Mouse (Mus musculus) monocyte, adult 5-6 weeks (primary cell): ENCODE results near the gene Baz1a. TPM values are rescaled to one million over a fixed set of nuclear protein-coding genes. Genes with fewer than 3 reads are reported as not detected.
"Not testable (repeated sequence)": the region's sequence is repeated elsewhere in the genome, so short reads cannot be mapped to it uniquely, and the experiment has no call there.

Experiments used
- ATAC-seq: fragments of 153-309, 156-312 bp; replicated peaks from 2 replicates; pipeline ENCODE4 v1.8.0; 2017; ENCODE audit warnings: mild to moderate bottlenecking; ENCODE audit not compliant: low TSS enrichment, insufficient number of reproducible peaks, severe bottlenecking, poor library complexity, low FRiP score
- total RNA-seq: library from RNA; stranded (forward); fragments of 200-1000, 200-491, 200-594 nt; gene quantifications from 3 replicates; pipeline ENCODE4 v1.2.3, GENCODE M21; 2017

Gene Baz1a
- total RNA-seq, 1 experiment from 2014 or later = 114 TPM

- ATAC-seq = peak; percentile 33; the same call in 1 of the 2 replicates
Observed at GRCm38 (mm10) chr12:55016339-55017118, 2.4 kb upstream of the Baz1a start.

GRCm38 (mm10) chr12:55015428-55015827 is 1.3 kb upstream of the Baz1a start:
- no peak for ATAC-seq

- ATAC-seq = no peak
Observed at GRCm38 (mm10) chr12:55013031-55013430, 1.1 kb downstream of the Baz1a start.

- no peak for ATAC-seq
Observed at GRCm38 (mm10) chr12:55007361-55008008, 6.7 kb downstream of the Baz1a start.

GRCm38 (mm10) chr12:55006071-55006470 is 8.1 kb downstream of the Baz1a start:
- ATAC-seq = no peak

- no peak for ATAC-seq
Observed at GRCm38 (mm10) chr12:55004396-55004795, 9.8 kb downstream of the Baz1a start.

GRCm38 (mm10) chr12:55003843-55004242 is 10.3 kb downstream of the Baz1a start:
- ATAC-seq = no peak

- ATAC-seq = not testable (repeated sequence)
Observed at GRCm38 (mm10) chr12:55002532-55002931, 11.6 kb downstream of the Baz1a start.

- ATAC-seq = peak; percentile 99
Observed at GRCm38 (mm10) chr12:54999016-54999690, 15.0 kb downstream of the Baz1a start.

- ATAC-seq = no peak
Observed at GRCm38 (mm10) chr12:54998411-54998810, 15.7 kb downstream of the Baz1a start.

GRCm38 (mm10) chr12:54996979-54997474 is 17.1 kb downstream of the Baz1a start:
- no peak for ATAC-seq

- ATAC-seq = no peak
Observed at GRCm38 (mm10) chr12:54995965-54996364, 18.2 kb downstream of the Baz1a start.

GRCm38 (mm10) chr12:54994418-54994817 is 19.7 kb downstream of the Baz1a start:
- no peak for ATAC-seq

GRCm38 (mm10) chr12:54994068-54994386 is 20.1 kb downstream of the Baz1a start:
- ATAC-seq = no peak

- peak; percentile 72; the same call in 1 of the 2 replicates for ATAC-seq
Observed at GRCm38 (mm10) chr12:54993246-54994067, 20.7 kb downstream of the Baz1a start.

GRCm38 (mm10) chr12:54992814-54993213 is 21.3 kb downstream of the Baz1a start:
- ATAC-seq = no peak

- ATAC-seq = no peak
Observed at GRCm38 (mm10) chr12:54988323-54988850, 25.8 kb downstream of the Baz1a start.

GRCm38 (mm10) chr12:54987156-54987555 is 27.0 kb downstream of the Baz1a start:
- ATAC-seq = no peak
